Mouse (Mus musculus) 3T3-L1 (cell line): Measurements from ENCODE around the gene Eomes.

Experiments used
- DNase-seq: peaks from one replicate; pipeline ENCODE4 v3.0.0-alpha.2; 2015; ENCODE audit warnings: low read depth, low spot score

Eomes gene

DNA sequence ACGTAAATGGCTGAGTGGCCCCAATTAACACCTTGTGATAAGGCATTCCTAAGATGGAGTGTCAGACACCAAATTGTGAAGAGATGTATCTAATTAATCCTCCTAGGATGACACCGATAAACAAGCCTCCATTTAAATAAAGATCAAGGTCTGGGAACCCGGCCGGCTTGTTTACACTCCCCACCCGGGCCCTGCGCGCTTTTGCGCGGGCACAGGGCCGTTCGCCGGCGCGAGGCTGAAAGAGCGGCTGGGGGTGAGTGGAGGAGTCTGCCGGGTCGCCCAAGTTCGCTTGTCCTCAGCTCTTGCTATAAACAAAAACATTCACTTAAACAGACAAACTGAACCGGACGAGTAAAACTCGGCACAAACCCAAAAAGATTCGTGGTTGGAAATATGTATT is 9.6 kb downstream of the Eomes start:
- no peak for DNase-seq

DNA sequence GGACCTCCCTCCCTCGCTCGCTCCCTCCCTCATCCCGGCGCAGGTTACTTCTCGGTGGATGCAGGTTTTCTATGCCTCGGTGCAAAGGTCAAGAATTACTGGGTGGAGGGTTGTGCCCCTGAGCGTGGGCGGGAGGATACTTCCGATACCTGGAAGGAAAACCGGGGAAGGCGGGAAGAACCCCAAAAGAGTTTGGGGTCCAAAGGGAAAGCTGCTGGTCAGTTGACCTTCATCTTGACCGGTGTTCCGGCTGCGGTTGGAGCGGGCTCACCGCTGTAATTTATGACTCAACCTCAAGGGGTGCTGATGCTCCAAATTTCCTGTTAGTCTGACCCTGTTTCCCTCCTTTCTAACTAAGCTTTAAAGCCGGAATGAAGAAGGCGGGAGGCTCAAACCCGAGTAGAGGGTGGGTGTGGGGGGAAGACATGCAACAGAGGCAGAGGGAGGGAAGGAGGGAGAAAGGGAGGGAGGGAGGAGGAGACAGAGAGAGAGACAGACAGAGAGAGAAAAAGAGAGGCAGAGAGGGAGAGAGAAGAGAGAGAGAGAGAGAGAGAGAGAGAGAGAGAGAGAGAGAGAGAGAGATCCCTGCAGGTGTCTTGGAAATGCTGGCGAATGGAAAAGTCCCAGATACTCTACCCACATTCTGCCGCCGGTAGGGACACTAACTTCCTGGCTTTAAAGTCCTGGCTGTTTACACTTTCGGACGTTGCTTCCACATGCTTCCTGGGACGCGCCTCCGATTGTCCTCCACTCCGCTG is 10.3 kb downstream of the Eomes start:
- peak; percentile 52 for DNase-seq

DNA sequence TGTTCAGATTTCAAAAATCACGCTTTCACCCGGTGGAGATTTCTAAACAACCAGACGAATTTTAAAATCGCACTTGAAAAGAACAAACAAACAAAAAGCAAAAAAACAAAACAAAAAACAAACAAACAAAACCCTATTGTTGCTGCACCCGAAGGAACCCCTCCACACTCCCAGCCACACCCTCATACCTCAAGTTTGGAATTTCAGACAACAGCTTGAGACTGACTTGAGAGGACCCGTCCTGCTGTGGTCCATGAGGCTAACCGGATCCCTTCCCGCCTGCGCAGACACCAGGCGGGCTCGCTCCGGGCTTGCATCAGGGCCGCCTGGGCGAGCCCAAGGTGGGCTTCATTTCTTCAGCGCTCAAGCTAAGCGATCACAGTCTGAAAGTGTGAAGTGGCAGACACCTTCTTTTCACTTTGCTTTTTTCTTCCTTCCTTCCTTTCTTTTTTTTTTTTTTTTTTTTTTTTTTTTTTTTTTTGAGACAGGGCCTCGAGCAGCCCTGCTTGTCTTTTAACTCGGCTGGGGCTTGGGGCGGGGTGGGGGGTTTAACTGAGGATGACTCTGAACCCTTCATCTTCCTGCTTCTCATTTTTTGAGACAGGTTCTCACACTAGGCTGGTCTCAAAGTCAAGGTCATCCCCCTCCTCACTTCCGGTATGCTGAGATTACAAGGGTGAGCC is 11.0 kb downstream of the Eomes start:
- DNase-seq, result no peak

DNA sequence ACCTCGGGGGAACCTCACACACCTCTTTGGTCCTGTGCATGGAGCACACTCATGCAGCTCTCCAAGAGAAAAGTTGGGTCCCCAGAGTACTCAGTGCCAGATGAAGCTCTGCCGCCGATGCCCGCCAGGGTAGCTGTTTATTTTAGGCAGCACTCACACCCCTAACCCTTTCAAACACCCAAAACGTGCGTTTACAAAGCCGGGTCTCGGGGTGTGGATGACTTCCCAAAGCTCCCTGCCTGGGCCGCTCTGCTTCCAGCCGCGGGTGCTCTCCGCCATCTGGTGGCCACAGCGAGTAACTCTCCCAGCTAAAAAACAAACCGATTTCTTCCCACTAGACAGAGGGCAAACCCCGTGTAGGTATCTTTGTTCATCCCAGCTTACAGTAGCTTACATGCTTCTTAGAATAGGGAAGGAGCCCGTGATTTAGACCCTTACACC is 11.6 kb downstream of the Eomes start:
- DNase-seq, result peak; percentile 79

DNA sequence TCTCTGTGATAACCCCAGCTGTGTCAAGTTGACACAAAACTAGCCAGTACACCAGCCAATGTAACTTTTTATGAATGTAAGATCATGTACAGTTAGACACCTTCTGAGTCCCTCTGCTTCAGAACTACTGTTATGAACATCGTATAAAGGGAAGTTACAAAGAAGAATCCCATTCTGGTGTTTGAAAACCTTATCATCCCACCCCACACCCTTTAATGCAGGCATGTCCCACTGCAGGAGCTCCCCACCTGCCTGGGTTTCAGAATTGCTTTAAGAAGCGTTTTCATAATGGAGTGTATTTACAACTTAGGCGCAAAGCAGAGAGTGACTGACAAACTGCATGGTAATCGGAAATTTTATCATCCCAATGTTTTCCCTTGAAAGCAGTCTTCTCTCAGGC is 13.2 kb downstream of the Eomes start:
- no peak for DNase-seq

DNA sequence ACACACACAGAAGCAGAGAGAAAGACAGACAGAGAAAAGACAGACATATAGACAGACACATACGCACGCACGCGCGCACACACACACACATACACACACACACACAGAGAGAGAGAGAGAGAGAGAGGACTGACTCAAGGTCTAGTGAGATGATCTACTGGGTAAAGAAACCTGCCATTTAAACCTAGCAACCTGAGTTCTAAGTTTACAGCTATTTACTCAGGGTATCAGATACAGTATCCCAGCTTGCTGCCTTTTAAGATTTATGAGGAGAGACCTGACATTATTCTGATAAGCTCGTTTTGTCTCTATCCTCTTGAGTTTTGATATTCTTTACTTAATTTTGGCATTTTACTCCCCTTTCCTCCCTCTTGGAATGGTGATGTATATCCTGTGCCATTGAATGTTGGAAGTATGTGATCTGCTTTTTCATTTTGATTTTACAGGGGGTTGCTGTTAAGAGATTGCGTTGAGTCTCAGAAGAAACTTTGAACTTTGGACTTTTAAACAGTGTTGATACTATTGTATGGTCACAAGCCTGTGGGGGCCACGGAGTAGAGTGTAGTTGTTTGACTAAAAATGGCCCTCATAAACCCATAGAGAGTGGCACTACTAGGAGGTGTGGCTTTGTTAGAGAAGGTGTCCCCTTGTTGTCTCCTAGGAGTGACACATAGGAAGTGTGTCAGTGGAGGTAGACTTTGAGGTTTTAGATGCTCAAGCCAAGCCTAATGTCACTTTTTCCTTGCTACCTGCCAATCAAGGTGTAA is 15.1 kb downstream of the Eomes start:
- DNase-seq, result no peak

DNA sequence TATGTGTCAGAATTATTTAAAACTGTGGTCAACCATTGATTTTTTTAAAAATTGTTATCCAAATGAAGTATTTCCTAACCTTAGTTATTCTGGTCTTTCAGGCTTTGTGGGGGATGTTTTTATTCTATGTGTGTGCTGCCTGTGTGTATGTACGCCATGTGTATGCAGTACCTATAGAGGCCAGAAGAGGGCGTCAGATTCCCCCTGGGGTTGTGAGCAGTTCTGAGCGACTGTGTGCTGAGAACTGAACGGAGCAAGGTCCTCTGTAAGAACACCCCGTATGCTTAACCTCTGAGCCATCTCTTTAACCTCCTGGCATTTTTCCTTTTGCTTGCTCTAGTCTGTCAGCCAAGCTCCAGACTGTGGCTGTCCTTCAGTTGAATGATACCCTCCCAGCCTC is 16.1 kb downstream of the Eomes start:
- DNase-seq, result no peak

DNA sequence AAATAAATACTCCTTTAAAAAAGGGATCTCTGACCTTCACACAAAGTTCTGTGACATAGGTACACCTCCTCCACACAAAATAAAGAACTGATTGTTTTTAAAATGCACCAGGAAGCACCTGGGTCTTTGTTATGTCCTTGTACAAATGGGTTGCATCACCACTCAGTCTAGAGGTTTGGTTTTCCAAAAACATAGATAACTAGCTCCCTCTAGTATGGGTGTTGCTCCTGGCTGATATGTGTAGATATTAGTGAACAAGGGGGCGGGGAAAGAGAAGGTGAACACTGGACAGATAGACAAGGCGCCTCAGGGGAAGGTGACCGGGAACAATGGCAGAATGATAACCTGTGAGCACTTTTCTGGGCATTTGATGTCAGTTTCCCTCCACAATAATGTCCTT is 17.9 kb downstream of the Eomes start:
- DNase-seq, result no peak

DNA sequence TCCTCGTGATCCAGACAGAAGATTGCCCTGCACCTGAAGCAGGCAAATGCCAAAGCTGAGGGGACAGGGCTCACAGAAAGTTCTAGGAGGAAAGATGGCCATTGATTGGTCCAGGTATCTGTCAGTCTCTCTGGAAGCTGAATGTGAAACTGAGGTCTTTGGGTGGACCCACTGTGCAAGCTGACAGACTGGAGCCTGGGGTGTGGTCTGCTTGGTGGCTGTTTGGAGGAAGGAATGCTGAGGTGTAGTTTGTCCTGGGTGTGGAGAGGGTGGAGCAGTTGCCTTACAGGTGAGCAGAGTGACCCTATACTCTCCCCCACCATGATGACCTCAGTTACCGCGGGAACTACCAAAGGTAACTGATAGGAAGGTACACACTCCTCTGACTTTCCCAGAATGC is 18.9 kb downstream of the Eomes start:
- no peak for DNase-seq

DNA sequence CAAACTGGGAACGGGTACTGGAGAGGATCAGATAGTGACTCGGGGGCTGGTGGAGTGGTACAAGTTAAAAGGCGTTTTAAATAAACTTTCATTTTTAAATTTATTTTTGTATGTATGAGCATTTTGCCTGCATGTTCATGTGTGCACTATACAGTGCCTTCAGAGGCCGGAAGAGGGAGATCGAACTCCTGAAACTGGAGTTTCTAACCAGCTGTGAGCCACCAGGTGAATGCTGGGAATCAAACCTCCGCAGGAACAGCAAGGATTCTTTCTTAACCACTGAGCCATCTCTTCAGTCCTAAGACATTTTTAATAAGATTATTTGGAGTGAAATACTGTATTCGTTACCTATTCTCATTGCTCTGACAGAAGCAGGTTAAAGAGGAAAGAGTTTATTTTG is 20.0 kb downstream of the Eomes start:
- DNase-seq, result no peak

DNA sequence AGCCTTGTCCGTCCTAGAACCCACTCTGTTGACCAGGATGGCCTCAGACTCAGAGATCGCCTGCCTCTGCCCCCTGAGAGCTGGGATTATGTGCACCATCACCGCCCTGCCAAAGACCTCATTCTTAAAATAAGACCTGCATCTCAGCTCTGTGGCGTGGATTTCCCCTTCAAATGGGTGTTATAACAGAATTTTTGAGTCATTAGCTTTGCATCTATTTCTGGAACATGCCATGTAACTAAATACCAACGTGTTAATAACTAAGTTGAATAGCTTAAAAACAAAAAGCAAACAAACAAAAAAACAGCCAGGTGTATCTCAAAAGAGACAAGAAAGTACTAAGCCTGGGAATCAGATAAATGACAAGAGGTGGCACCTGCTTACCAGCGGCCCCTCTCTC is 23.0 kb downstream of the Eomes start:
- no peak for DNase-seq

DNA sequence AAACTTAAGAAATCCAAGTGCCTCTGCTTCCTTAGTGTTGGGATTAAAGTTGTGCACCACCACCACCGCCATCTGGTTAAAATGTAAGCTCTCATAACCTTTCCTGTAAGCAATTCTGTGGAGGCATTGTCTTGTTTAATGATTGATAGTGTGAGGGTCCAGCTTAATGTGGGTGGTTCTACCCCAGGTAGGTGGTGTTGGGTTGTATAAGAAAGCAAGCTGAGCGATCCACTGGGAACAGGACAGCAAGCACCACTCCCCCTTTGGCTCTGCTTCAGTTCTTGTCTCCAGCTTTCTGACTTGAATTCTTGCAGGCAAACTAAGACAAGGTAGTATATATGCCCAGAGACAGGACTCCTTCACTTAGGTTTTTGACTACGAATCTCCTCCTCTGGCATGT is 26.6 kb downstream of the Eomes start:
- DNase-seq, result no peak

DNA sequence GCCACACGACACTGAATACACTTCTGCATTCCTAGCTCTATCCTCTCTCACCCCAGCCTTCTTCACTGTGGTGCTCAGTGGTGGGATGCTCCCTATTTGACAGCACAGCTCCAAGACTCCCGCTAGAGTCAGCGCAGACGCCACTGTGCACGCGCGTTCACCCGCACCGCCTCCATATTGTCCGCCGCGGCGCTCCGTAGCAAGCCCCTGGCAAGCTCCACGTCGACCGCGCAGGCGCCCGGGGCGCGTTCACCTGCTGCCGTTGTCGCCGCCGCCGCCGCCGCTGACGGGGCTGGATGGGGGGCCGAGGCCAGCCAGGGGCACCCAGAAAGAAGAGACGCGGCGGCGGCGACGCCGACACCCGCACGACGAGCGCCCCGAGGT is 28.0 kb downstream of the Eomes start, which contains the start of gene Golga4:
Gene Golga4, plus strand, starts transcription at position 248 of the 384 bp plus-strand sequence.
- DNase-seq, result peak; percentile 69

DNA sequence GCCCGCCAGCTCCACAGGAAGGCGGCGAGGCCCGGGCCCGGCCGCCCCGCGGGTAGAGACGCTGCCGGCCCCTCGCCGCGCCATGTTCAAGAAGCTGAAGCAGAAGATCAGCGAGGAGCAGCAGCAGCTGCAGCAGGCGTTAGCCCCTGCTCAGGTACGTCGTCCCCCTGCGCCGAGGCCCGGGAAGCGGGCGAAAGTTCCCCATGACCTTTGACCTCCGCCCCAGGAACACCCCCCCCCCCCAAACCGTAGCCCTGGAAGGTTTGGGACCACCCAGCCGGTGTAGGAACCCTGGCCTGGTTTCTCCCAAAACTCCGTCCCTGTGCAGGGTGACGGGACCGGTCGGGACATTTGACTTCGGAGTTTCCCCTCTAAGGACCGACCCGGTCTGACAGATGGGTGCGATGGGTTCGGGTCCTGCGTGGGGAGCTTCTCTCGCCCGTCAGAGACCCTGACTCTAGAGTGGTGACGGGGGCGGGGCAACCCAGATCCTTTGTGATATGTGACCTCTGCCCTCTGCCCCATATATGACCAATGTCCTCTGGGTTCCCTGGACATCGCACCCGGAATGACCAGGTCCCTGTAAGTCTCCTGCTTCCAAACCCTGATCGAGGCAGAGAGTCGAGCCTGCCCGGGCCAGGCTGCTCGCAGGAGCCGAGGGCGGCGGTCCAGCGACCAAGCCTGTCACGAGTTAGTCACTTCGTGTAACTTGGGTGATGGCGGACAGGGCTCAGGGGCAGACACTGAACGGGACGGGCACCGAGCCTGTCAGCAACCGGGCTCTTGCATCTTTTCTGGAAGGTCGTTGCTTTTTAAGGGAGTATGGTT is 28.6 kb downstream of the Eomes start:
- DNase-seq, result peak; percentile 31

DNA sequence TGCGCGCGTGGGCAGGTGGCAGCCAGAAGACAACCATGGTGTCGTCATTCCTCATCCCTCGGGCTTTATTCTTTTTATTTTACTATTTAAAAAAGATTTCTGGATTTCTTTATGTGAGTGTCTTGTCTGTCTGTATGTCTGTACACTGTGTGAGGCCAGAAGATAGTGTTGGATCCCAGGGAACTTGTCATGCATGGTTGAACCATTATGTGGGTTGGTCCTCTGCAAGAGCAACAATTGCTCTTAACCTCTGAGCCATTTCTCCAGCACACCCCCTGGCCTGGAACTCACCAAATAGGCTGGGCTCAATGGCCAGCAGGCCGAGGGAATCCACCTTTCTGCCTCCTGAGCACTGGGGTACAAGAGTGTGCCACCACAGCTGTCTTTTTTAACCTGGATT is 29.5 kb downstream of the Eomes start:
- DNase-seq, result no peak

DNA sequence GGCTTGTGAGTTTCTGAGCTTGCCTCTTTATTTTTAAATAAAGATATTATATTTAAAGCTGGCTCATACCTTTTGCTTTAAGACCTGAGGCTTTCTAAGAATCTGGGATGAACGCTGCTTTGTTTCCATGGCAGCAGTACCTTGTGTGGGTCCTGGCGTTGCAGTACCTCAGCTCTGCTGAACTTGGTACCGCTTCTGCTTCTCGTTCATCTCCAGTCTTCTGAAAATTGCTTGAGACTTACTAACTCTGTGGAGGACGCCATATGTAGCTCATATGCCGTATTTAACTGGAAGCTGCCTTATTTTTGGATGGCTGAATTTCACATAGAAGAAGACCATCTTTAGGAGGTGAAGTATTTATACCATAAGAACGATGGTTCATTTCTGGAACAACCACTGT is 30.6 kb downstream of the Eomes start:
- DNase-seq, result no peak

DNA sequence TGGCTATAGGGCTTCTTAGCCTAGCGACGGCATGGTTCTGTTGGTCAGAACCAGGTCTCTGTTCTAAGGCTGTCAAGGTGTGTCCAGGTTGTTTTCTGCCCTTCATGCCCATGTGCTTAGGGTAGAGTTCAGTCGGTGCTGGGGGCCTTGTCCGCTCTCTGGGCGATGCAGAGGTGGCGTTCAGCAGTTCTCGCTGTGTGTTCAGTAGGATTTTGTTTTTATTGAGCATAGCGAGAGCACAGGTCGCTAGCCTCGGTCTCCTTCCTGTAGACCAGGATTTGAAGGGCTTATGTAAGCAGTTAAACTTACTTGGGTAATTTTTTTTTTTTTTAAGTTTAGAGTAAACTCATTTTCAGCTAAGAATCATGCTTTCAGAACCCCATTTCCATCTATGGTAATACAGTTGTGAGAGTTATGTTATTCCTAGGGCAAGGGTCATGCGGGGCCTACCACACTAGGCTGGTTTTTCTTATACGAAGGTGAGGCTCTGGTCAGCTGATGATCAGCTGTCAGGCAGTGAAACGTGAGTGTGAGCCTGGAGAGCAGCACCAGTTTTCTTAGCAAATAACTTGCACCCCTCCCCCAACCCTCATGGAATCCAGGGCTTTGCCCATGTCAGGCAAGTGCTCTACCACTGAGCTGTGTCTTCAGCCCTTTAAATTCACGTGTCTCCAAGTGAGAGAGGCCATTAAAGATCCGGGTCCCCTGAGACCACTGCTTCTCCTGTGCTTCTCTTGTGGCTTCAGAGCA is 33.1 kb downstream of the Eomes start:
- no peak for DNase-seq

DNA sequence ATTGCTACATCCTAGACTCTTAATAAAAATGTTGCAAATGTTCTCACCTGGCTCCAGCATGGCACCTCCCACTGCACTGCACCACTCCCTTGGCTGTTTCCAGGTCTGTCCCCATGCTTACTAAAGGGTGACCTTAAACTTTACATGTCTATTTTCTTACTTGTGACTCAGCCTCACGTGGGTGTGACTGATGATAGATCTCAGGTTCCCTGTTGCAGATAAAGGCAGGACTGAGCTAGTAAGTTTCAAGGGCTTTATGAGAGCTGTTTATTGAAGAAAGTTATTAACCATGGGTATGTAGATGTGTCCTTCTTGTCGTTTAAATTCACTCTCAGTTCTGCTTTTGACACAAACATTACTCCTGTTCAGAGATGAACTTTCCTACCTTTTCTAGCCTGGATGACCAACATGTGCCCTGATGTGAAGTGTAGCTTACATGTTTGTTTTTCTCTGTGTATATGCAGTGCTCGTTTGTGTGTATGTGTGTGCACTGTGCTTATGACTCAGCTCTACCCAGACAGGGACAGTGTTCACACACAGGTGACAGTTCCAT is 34.7 kb downstream of the Eomes start:
- peak; percentile 56 for DNase-seq

DNA sequence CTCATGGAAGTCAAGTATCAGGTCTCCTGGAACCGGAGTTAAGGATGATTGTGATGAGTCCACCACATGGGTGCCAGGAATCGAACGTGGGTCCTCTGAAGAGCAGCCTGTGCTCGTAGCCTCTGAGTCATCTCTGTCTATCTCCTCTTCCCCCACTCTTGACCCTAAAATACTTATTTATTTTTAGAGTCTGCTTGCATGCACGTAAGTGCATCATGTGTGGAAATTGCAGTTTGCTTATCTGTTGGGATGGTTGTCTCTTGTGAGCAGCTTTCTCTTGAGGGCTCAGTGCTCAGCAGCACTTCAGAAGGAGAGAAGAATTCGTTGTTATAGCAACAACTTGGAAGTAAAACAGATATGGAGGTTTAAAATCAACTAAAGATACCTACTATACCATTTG is 37.5 kb downstream of the Eomes start:
- no peak for DNase-seq

DNA sequence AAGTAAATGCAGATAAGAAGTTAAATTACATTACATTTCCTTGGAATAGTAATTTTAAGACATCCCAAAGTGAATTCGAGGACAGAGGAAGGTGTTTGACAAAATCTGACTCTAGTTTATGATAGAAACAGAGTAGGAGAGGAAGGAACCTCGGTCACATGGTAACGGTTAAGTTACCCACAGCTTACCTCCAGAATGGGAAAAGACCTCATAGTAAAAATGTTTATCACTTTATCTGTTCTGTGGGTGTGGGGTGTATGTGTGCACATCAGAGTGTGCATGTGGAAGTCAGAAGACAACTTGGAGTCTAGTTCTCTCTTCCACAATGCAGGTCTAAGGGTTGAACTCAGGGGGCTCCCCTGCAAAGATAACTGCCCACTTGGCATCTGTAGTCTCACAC is 38.1 kb downstream of the Eomes start:
- no peak for DNase-seq

DNA sequence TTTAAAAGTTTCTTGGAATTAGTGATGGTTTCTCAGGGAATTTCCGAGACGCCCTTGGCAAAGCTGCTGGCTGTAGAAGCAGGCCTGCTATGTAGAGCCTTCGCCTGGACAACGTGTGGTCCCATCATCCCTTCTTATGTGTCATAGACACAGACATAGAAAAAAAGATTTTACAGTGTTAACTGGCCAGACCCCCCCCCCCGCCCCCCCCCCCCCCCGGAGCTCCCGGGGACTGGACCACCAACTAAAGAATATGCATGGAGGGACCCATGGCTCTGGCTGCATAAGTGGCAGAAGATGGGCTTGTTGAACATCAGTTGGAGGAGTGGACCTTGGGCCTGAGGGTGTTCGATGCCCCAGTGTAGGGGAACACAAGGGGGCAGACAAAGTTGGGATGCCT is 39.6 kb downstream of the Eomes start:
- DNase-seq, result no peak
